Mouse (Mus musculus): ENCODE measurements around the gene Rpa3.

Rpa3 gene

GRCm38 (mm10) chr6:8259004-8259666 lies at the start of gene Rpa3, which contains the start of the genes Umad1 and Gm45062:
Rpa3 (minus strand) TSS chr6:8259173.
Umad1 (plus strand) TSS chr6:8259288.
Gm45062 (plus strand) TSS chr6:8259450.
- DNase-seq, result peak; percentile 98

GRCm38 (mm10) chr6:8307878-8308775 lies 49.2 kb upstream of the Rpa3 start:
- DNase-seq, result no peak

- DNase-seq, result no peak
These were observed 40.3 kb upstream of the Rpa3 start for GRCm38 (mm10) chr6:8299066-8299863.

- no peak for DNase-seq
These were observed 35.2 kb upstream of the Rpa3 start for GRCm38 (mm10) chr6:8294048-8294784.

GRCm38 (mm10) chr6:8288755-8289580 lies 30.0 kb upstream of the Rpa3 start:
- DNase-seq, result no peak

- DNase-seq, result no peak
These were observed 27.2 kb upstream of the Rpa3 start for GRCm38 (mm10) chr6:8286146-8286545.

GRCm38 (mm10) chr6:8285401-8285960 lies 26.5 kb upstream of the Rpa3 start:
- no peak for DNase-seq

GRCm38 (mm10) chr6:8283255-8283654 lies 24.3 kb upstream of the Rpa3 start:
- no peak for DNase-seq

GRCm38 (mm10) chr6:8278426-8279002 lies 19.5 kb upstream of the Rpa3 start:
- no peak for DNase-seq

GRCm38 (mm10) chr6:8276431-8276830 lies 17.5 kb upstream of the Rpa3 start:
- no peak for DNase-seq

GRCm38 (mm10) chr6:8275098-8275497 lies 16.1 kb upstream of the Rpa3 start:
- DNase-seq, result peak; percentile 55

- peak; percentile 29 for DNase-seq
These were observed 15.5 kb upstream of the Rpa3 start for GRCm38 (mm10) chr6:8274387-8275054.

- no peak for DNase-seq
These were observed 12.1 kb upstream of the Rpa3 start for GRCm38 (mm10) chr6:8271047-8271446.

GRCm38 (mm10) chr6:8259667-8260044 lies 683 bp upstream of the Rpa3 start:
- DNase-seq, result no peak

GRCm38 (mm10) chr6:8258316-8258715 lies 657 bp downstream of the Rpa3 start:
- DNase-seq, result no peak

GRCm38 (mm10) chr6:8228596-8228995 lies 30.4 kb downstream of the Rpa3 start:
- no peak for DNase-seq

GRCm38 (mm10) chr6:8227035-8227434 lies 31.9 kb downstream of the Rpa3 start:
- no peak for DNase-seq

GRCm38 (mm10) chr6:8210661-8211060 lies 48.3 kb downstream of the Rpa3 start:
- DNase-seq, result no peak

- DNase-seq, result no peak
These were observed 49.1 kb downstream of the Rpa3 start for GRCm38 (mm10) chr6:8209866-8210186.
